Comparison of ENCODE assay signal across 27 mouse cellular contexts in the genomic region with DNA sequence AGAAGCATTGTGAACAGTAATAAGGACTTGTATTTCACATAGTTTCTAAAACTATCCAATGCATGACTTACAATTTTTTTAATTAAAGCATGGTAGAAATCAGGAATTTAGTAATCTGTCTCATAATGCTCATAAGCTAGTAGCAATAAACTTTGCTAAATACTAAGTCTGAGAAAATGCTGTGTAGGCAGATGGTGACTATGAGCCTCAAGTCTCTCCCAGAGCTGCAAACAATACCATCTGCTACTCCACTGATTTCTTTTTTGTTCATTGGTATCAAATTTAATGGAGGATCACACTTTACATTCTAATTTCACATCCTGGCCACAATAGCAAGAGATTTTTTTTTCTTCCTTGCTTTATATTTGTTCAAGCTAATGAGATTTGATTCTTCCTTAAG.
"Had no signal": no experiment of that assay in that cellular context is flagged by ENCODE, and none has a peak within 500 bp of the region (broad histone marks: within the 10 kb centered on the region; RNA-seq: fewer than 3 reads in every experiment).

No protein-coding gene starts in this region.

- DNase-seq: kidney, adult 11 months; kidney, adult 8-10 months; kidney, postnatal 10 days; kidney, postnatal 4 days; left cerebral cortex, postnatal 4 days; lung, adult 18-20 months; lung, postnatal 10 days; lung, postnatal 36 days; retina, postnatal 1 day; right cerebral cortex, postnatal 25 days; spleen, adult 18-20 months; thymus, adult 18-20 months; thymus, postnatal 36 days had no signal

- H3K27me3 ChIP-seq: kidney, embryonic 15.5 days; limb, embryonic 12.5 days; limb, embryonic 15.5 days; liver, embryonic 15.5 days; lung, embryonic 15.5 days; megakaryocyte, embryonic 14.5 days; midbrain, embryonic 13.5 days; neural tube, embryonic 13.5 days; stomach, embryonic 15.5 days had no signal

- H3K4me2 ChIP-seq: kidney, embryonic 15.5 days; limb, embryonic 12.5 days; limb, embryonic 15.5 days; liver, embryonic 11.5 days; liver, embryonic 15.5 days; lung, embryonic 15.5 days; midbrain, embryonic 13.5 days; neural tube, embryonic 13.5 days; stomach, embryonic 15.5 days had no signal

- H3K4me3 ChIP-seq: kidney, embryonic 15.5 days; layer of hippocampus, adult 2 months; limb, embryonic 12.5 days; limb, embryonic 15.5 days; liver, embryonic 15.5 days; lung, embryonic 15.5 days; megakaryocyte, embryonic 14.5 days; midbrain, embryonic 10.5 days; midbrain, embryonic 13.5 days; myocyte; neural tube, embryonic 13.5 days; stomach, embryonic 15.5 days had no signal

- H3K36me3 ChIP-seq: kidney, embryonic 15.5 days; limb, embryonic 12.5 days; limb, embryonic 15.5 days; liver, embryonic 15.5 days; lung, embryonic 15.5 days; midbrain, embryonic 10.5 days; midbrain, embryonic 13.5 days; neural tube, embryonic 13.5 days; stomach, embryonic 15.5 days had no signal

- H3K4me1 ChIP-seq: kidney, embryonic 15.5 days; limb, embryonic 12.5 days; limb, embryonic 15.5 days; liver, embryonic 15.5 days; lung, embryonic 15.5 days; megakaryocyte, embryonic 14.5 days; midbrain, embryonic 10.5 days; midbrain, embryonic 13.5 days; neural tube, embryonic 13.5 days; stomach, embryonic 15.5 days had no signal

- ATAC-seq: midbrain, embryonic 13.5 days; midbrain, embryonic 16.5 days had no signal

- H3K27ac ChIP-seq: kidney, embryonic 15.5 days; layer of hippocampus, adult 2 months; limb, embryonic 12.5 days; limb, embryonic 15.5 days; liver, embryonic 15.5 days; lung, embryonic 15.5 days; midbrain, embryonic 10.5 days; midbrain, embryonic 13.5 days; neural tube, embryonic 13.5 days; stomach, embryonic 15.5 days had no signal

- H3K9me3 ChIP-seq: kidney, embryonic 15.5 days; limb, embryonic 12.5 days; limb, embryonic 15.5 days; liver, embryonic 15.5 days; lung, embryonic 15.5 days; megakaryocyte, embryonic 14.5 days; midbrain, embryonic 10.5 days; midbrain, embryonic 13.5 days; neural tube, embryonic 13.5 days; stomach, embryonic 15.5 days had no signal

- H3K9ac ChIP-seq: kidney, embryonic 15.5 days; limb, embryonic 12.5 days; limb, embryonic 15.5 days; liver, embryonic 15.5 days; lung, embryonic 15.5 days; midbrain, embryonic 13.5 days; neural tube, embryonic 13.5 days; stomach, embryonic 15.5 days had no signal
